Mouse (Mus musculus) heart, postnatal 0 days (tissue): Measurements from ENCODE around the gene Tet2.

ENCODE experiments used
- CTCF ChIP-seq: IDR thresholded peaks from 2 replicates; pipeline ENCODE4 v1.5.1; 2016; ENCODE audit warnings: antibody characterized with exemption, control low read depth, low read depth
- EP300 ChIP-seq: IDR thresholded peaks from 2 replicates; pipeline ENCODE4 v1.6.1; 2016; ENCODE audit warnings: antibody characterized with exemption, low read depth

- no peak for TF ChIP-seq EP300
- TF ChIP-seq CTCF: no peak
These were observed 85.8 kb downstream of the Tet2 start for GRCm38 (mm10) chr3:133459174-133459573.
